Mouse (Mus musculus) kidney, embryonic 16.5 days (tissue): ENCODE data around the gene Kctd18. TPM values are rescaled to one million over a fixed set of nuclear protein-coding genes. Genes with fewer than 3 reads are reported as not detected.

Experiments
- ATAC-seq: fragments of 200-750 bp; cut with Nextera tagmentation; 2 replicates; pipeline ENCODE4 v1.8.0; 2017; ENCODE audit warnings: moderate TSS enrichment; ENCODE audit not compliant: low FRiP score, low TSS enrichment
- H3K27ac ChIP-seq: fragments of 300-500 bp; sonication (generic); 2 replicates; pipeline ENCODE4 v1.5.1; 2014; ENCODE audit warnings: low read length
- H3K27me3 ChIP-seq: fragments of 300-500 bp; sonication (generic); 2 replicates; pipeline ENCODE4 v1.6.1; 2014; ENCODE audit warnings: low read length, control low read depth, mixed read lengths; ENCODE audit not compliant: insufficient read depth
- H3K36me3 ChIP-seq: fragments of 300-500 bp; sonication (generic); 2 replicates; pipeline ENCODE4 v1.6.1; 2014; ENCODE audit warnings: low read length, control low read depth, mixed read lengths; ENCODE audit not compliant: insufficient read depth
- H3K4me1 ChIP-seq: fragments of 300-500 bp; sonication (generic); 2 replicates; pipeline ENCODE4 v1.6.1; 2014; ENCODE audit warnings: low read length, control low read depth, mixed read lengths; ENCODE audit not compliant: insufficient read depth
- H3K4me2 ChIP-seq: fragments of 300-500 bp; sonication (generic); replicated peaks from 2 replicates; pipeline ENCODE4 v1.6.1; 2014; ENCODE audit warnings: low read depth, low read length
- H3K4me3 ChIP-seq: fragments of 300-500 bp; sonication (generic); 2 replicates; pipeline ENCODE4 v1.5.1; 2014; ENCODE audit warnings: mild to moderate bottlenecking, low read length
- H3K9ac ChIP-seq: fragments of 300-500 bp; sonication (generic); replicated peaks from 2 replicates; pipeline ENCODE4 v1.6.1; 2014; ENCODE audit warnings: low read length
- H3K9me3 ChIP-seq: fragments of 300-500 bp; sonication (generic); 2 replicates; pipeline ENCODE4 v1.6.1; 2016; ENCODE audit warnings: low read length, control low read depth
- WGBS: fragments of 180-500 bp; shearing (Covaris S2); extraction: QIAGEN DNeasy Blood & Tissue Kit; methylation state at CpG from one replicate; pipeline ENCODE4 v1.1.7; 2014; 5-methylcytosine and 5-hydroxymethylcytosine counted together
- polyA plus RNA-seq: library from polyadenylated mRNA; unstranded; fragments of >200 nt; fragmentation: Nextera tagmentation; extraction: Ambion mirVana; gene quantifications from 2 replicates; pipeline ENCODE4 v1.2.1, GENCODE M21; 2015

Kctd18 gene
- polyA plus RNA-seq, 1 experiment from 2014 or later: 17.1 TPM

GRCm38 (mm10) chr1:57934287-57934686 is 84.5 kb downstream of the Kctd18 start:
- WGBS: 55% methylated on average over 1 of the region's 1 CpGs
- Histone ChIP-seq H3K36me3 (no peaks in the 10 kb centered on the region), H3K4me1 (no peaks in the 10 kb centered on the region), H3K4me3 (no peak overlapping the region), H3K9me3 (no peaks in the 10 kb centered on the region), H3K9ac (no peak overlapping the region), H3K4me2 (no peak overlapping the region), H3K27me3 (no peaks in the 10 kb centered on the region; the same call in 1 of the 2 replicates), H3K27ac (no peak overlapping the region)
- ATAC-seq: no peak

- Histone ChIP-seq H3K9me3 (no peaks in the 10 kb centered on the region), H3K9ac (no peak overlapping the region), H3K4me3 (no peak overlapping the region), H3K27ac (no peak overlapping the region), H3K4me1 (no peaks in the 10 kb centered on the region), H3K27me3 (no peaks in the 10 kb centered on the region), H3K4me2 (no peak overlapping the region), H3K36me3 (peaks cover 6% of the 10 kb centered on the region; the same call in 1 of the 2 replicates)
- ATAC-seq: no peak
- WGBS: 83% methylated on average over 4 of the region's 4 CpGs
Observed at GRCm38 (mm10) chr1:57918567-57918966, 100.2 kb downstream of the Kctd18 start.

GRCm38 (mm10) chr1:57917342-57917741 is 101.4 kb downstream of the Kctd18 start:
- H3K27ac ChIP-seq: no peak overlapping the region
- WGBS: 49% methylated on average over 5 of the region's 5 CpGs
- 0 out of 2 replicates have a peak, but pooled peaks cover 3% of the 10 kb centered on the region for H3K36me3 ChIP-seq
- no peaks in the 10 kb centered on the region for H3K27me3 ChIP-seq
- H3K4me1 ChIP-seq: no peaks in the 10 kb centered on the region
- no peaks in the 10 kb centered on the region for H3K9me3 ChIP-seq
- no peak overlapping the region for H3K9ac ChIP-seq
- ATAC-seq: no peak
- no peak overlapping the region for H3K4me2 ChIP-seq
- no peak overlapping the region for H3K4me3 ChIP-seq

DNA sequence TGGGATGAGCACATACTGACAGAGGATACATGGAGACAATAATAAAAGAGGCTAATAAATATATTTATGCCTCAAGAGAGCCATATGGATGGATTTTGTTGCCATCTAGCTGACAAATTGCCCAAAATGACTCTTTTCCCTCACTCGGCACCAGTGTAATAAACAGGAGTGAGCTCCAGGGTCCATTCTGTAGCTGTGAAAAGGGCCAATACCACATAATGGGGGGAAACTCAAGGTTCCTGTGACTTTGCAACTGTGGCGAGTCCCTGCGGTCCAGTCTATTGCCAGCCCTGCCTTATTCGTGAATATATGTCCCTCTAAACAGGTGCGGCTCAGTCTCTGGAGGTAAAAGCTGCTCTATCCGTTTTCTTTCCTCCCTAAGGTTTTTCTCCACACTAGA is 107.2 kb downstream of the Kctd18 start:
- Histone ChIP-seq H3K4me2 (no peak overlapping the region), H3K9ac (no peak overlapping the region), H3K27me3 (no peaks in the 10 kb centered on the region), H3K9me3 (no peaks in the 10 kb centered on the region), H3K4me1 (peaks cover 8% of the 10 kb centered on the region), H3K4me3 (no peak overlapping the region), H3K27ac (no peak overlapping the region), H3K36me3 (no peaks in the 10 kb centered on the region)
- no peak for ATAC-seq
- 88% methylated on average over 6 of the region's 6 CpGs for whole genome bisulfite sequencing

GRCm38 (mm10) chr1:57906312-57906711 is 112.4 kb downstream of the Kctd18 start:
- H3K9ac ChIP-seq: no peak overlapping the region
- ATAC-seq: peak; percentile 46; the same call in 1 of the 2 replicates
- no peaks in the 10 kb centered on the region for H3K9me3 ChIP-seq
- H3K4me2 ChIP-seq: no peak overlapping the region
- H3K27ac ChIP-seq: peak overlapping the region; percentile 39
- peaks cover 8% of the 10 kb centered on the region; the same call in 1 of the 2 replicates for H3K36me3 ChIP-seq
- no peaks in the 10 kb centered on the region for H3K27me3 ChIP-seq
- peaks cover 9% of the 10 kb centered on the region for H3K4me1 ChIP-seq
- no peak overlapping the region for H3K4me3 ChIP-seq

DNA sequence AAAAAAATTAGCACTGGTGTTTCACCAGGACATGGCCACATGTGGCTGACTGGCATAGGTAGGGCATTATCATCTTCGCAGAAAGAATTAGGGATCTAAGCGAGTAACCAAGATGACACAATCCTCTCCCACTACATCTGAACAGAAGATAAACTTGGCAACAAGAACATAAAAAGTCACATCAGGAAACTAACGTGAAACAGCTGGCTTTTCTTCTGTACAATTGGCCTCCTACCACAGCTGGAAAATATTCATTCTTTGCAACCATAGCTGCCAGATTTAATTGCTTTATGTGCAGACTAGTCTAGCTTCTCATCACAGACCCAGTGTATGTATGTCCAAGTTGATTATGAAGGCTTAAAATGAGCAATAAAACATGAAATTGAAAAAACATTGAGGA is 112.8 kb downstream of the Kctd18 start:
- H3K4me2 ChIP-seq: no peak overlapping the region
- WGBS: 49% methylated on average over 3 of the region's 3 CpGs
- no peak overlapping the region for H3K4me3 ChIP-seq
- peaks cover 8% of the 10 kb centered on the region; the same call in 1 of the 2 replicates for H3K36me3 ChIP-seq
- H3K9me3 ChIP-seq: no peaks in the 10 kb centered on the region
- H3K4me1 ChIP-seq: peaks cover 9% of the 10 kb centered on the region
- peak overlapping the region; percentile 44 for H3K27ac ChIP-seq
- H3K9ac ChIP-seq: no peak overlapping the region
- ATAC-seq: peak; percentile 89
- H3K27me3 ChIP-seq: no peaks in the 10 kb centered on the region

Other genes with a start within 250 kb of the Kctd18 start
- gene Spats2l, start 244.8 kb downstream of the Kctd18 start, polyA plus RNA-seq: 61.2 and 61.4 TPM in 2 replicates
- gene Sgo2a, start 23.0 kb downstream of the Kctd18 start, polyA plus RNA-seq: 15.6 and 16.5 TPM in 2 replicates
- 0.36 and 0.45 TPM in 2 replicates for gene Aox1, start 11.0 kb upstream of the Kctd18 start, polyA plus RNA-seq
- 3.5 and 3.6 TPM in 2 replicates for gene Aox3, start 94.2 kb upstream of the Kctd18 start, polyA plus RNA-seq
- gene Aox4, start 191.4 kb upstream of the Kctd18 start, polyA plus RNA-seq: 0.02 TPM in 1 of 2 replicates, not detected in the other